Mouse (Mus musculus) urinary bladder, postnatal 36 days (tissue): ENCODE measurements around the gene Plcb4.
"Not testable (repeated sequence)": the region's sequence is repeated elsewhere in the genome, so short reads cannot be mapped to it uniquely, and the experiment has no call there.

Experiments
- DNase-seq, 2 experiments: peaks; one replicate each; pipeline ENCODE4 v3.0.0; 2022; ENCODE audit warnings: low spot score in 2 of 2, mixed read lengths in 1 of 2

Plcb4 gene

GRCm38 (mm10) chr2:135716180-135716579 is 57.4 kb downstream of the Plcb4 start:
- DNase-seq, result no peak

GRCm38 (mm10) chr2:135717232-135718134 is 58.7 kb downstream of the Plcb4 start:
- peak; percentile 44 to 65 for DNase-seq

- no peak for DNase-seq
These were observed 63.3 kb downstream of the Plcb4 start for GRCm38 (mm10) chr2:135722109-135722508.

DNA sequence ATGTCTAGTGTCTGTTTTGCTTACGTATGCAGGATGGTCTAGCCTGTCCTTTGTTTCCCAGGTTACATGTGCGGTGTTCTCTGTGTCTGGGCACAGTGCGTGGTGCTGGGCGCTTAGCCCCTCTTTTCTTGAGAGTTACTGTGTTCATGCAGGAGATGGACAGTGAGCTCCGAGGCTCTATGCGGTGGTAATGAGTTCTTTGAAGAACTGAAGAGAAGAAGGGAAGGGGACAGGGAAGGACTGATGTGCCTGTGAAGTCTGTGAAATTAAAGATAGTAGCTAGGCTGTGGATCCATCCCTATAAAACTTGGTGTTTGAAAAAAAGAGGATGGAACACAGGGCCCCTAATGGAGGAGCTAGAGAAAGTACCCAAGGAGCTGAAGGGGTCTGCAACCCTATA is 64.6 kb downstream of the Plcb4 start:
- DNase-seq, result no peak

DNA sequence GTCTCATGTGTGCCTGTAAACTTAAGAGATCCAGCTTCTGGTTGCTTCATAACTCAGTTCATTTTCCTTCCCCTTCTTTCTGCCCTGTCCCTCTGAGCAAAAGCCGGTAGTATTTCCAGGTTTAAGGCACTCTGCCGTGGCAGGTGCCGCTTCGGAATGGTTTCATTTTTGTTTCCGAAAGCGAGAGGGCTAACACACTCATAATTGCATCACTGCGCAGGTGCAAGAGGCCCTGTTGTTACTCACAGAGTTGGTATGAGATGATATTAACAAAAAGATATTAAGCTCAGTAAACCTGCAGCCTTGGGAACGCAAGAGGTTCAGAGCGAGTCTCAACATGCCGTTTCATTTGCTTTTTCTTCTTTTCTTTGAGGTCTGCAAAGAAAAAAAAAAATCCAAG is 65.7 kb downstream of the Plcb4 start:
- DNase-seq, result peak in 1 of 2 experiments; percentile 40

GRCm38 (mm10) chr2:135725362-135725761 is 66.6 kb downstream of the Plcb4 start:
- peak in 1 of 2 experiments; percentile 50 for DNase-seq

DNA sequence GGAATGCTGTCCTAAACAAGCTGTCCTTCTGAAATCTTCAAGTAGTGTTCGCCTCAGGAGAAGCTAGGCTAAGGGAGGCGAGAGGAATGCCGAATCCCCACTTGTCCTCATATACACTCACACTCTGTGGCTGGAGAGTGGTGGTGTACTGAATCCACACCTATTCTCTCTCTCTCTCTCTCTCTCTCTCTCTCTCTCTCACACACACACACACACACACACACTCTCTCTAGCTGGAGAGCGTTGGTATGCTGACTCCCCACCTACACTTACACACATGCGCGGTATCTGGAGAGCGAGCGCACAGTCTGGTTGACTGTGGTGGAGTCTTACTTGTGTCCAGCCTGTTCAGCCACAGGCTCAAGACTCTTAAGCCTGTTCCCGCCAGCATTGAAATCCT is 68.3 kb downstream of the Plcb4 start:
- no peak for DNase-seq

GRCm38 (mm10) chr2:135727925-135728324 is 69.1 kb downstream of the Plcb4 start:
- no peak for DNase-seq

GRCm38 (mm10) chr2:135731591-135731990 is 72.8 kb downstream of the Plcb4 start:
- DNase-seq, result peak in 1 of 2 experiments; percentile 43

DNA sequence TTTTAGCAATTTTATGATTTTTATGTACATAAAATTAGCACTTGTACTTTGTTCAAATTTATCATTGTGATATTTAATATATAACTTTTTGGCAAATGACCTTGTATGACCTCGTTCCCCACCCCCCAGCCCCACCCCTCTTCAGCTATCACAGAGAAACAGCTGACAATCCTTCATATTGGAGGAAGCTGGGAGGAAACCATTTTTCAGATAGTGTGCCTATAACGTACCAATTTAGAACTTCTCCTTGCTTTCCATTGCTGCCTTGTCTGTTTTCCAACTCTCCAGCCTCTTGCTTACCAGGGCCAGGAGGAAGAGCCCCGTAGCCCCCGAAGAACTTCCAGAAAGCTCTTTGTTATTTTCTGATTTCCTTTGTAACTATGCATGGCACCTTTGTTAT is 73.8 kb downstream of the Plcb4 start:
- DNase-seq, result no peak

- no peak for DNase-seq
These were observed 75.2 kb downstream of the Plcb4 start for GRCm38 (mm10) chr2:135733926-135734510.

GRCm38 (mm10) chr2:135737506-135737905 is 78.7 kb downstream of the Plcb4 start:
- no peak for DNase-seq

DNA sequence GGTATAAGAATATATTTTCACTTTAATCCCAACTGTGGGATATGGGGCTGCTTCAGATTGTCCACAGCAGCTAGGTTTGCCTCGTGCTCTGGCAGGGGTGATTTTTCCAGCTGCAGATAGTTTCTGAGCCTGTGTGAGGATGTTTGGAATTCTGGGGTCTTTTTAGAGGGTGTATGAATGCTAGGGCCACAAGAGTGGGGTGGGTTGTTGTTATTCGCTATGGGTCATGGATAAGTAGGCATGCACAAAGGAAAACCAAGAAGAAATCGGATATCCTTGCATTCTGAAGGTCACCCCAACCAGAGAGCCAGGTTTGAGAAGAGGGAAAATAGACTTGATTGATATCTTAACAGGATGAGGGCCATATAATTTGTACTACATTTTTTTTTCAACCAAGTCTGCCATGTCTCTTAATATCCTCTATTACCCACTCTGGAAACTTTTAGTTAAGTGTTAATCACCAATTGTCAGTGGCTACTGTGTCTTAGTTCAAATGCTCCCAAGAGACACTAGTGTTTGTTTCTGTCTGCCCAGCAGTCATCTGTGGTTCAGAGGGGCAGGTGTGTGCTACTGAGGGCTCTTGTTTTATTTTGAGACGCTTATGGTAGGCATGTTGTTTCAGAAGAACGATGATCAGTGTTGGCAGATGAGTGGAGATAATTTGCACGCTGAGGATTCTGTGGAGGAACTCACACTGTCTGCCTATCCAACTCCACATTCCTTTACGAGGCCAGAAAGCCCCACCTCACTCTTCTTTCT is 79.4 kb downstream of the Plcb4 start:
- DNase-seq, result not testable (repeated sequence)

- no peak for DNase-seq
These were observed 80.1 kb downstream of the Plcb4 start for GRCm38 (mm10) chr2:135738950-135739349.

- DNase-seq, result no peak
These were observed 84.3 kb downstream of the Plcb4 start for GRCm38 (mm10) chr2:135742954-135743700.

- no peak for DNase-seq
These were observed 85.9 kb downstream of the Plcb4 start for GRCm38 (mm10) chr2:135744711-135745110.

GRCm38 (mm10) chr2:135745126-135745525 is 86.3 kb downstream of the Plcb4 start:
- no peak for DNase-seq

GRCm38 (mm10) chr2:135748441-135748840 is 89.6 kb downstream of the Plcb4 start:
- no peak for DNase-seq

DNA sequence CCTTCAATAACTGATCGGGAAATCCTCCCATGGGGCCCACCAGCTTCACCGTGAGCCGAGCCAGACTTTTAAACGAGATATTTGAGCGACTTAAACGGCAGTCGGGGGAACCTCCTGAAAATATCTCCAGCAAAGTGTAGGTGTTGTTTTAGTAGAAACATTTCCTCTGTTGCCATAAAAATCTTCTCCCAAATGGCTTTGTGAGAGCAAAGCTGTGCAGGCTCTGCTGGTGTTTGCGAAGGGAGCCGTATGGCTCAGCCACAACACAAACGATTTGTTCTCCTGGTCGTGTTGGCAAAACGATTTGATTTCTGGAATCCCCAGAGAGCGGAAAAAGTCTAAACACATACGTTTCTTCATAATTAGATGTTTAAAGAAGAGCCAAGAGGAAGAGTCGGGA is 90.8 kb downstream of the Plcb4 start:
- no peak for DNase-seq

DNA sequence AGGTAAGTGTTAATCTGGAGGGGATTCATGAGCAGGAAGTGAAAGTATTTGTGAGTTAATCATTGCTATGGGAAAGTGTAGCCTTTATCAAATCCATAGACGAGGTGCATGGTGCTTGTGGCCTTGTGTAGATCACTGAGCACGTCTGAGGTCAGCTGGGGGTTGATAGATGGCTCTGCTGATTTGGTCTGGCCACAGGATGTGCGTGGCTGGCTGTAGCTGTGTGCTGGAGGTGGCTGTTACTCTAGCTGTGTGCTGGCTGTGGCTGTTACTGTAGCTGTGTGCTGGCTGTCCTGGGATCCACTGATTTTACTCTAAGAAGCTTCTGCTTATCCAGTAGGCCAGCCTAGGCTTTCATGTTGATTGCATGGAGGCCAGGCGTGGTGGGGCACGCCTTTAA is 91.9 kb downstream of the Plcb4 start:
- no peak for DNase-seq

GRCm38 (mm10) chr2:135755792-135756191 is 97.0 kb downstream of the Plcb4 start:
- no peak for DNase-seq

DNA sequence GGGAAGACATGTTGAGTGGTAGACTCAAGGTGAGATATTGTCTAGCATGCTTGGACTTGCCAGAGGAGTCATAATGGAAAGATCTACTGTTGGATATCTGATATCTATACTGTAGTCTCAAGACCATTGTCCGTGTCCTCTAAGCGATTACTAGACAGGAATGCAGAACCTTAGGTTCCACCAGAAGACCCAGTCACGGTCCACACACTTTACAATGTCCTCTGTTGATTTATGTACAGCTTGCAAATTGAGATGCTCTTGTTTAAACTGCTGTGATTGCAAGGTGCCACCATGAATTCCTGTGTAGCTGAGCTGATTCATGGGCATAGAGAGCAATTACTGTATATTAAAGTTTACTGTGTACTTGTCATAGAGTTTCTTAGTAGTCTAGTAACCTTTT is 98.7 kb downstream of the Plcb4 start:
- DNase-seq, result no peak
